Mouse (Mus musculus) liver, embryonic 14.5 days (tissue): ENCODE data around the gene C9orf72. TPM values are rescaled to one million over a fixed set of nuclear protein-coding genes. Genes with fewer than 3 reads are reported as not detected.

Experiments used
- ATAC-seq: fragments of 200-750 bp; cut with Nextera tagmentation; 2 replicates; pipeline ENCODE4 v1.8.0; 2017; ENCODE audit warnings: moderate number of reproducible peaks, mild to moderate bottlenecking, moderate library complexity; ENCODE audit not compliant: insufficient read depth
- DNase-seq, 3 experiments: peaks; one replicate each; pipeline ENCODE4 v3.0.0-alpha.2; 2012 to 2013; ENCODE audit warnings: low read depth in 3 of 3, low spot score in 3 of 3
- H3K27ac ChIP-seq: fragments of 300-500 bp; sonication (generic); 2 replicates; pipeline ENCODE4 v1.5.1; 2014; ENCODE audit warnings: moderate library complexity, mild to moderate bottlenecking, control low read depth, inconsistent platforms
- H3K27me3 ChIP-seq: fragments of 300-500 bp; sonication (generic); 2 replicates; pipeline ENCODE4 v1.6.1; 2014; ENCODE audit warnings: mild to moderate bottlenecking, low read length, moderate library complexity; ENCODE audit not compliant: control insufficient read depth, insufficient read depth
- H3K36me3 ChIP-seq: fragments of 300-500 bp; sonication (generic); replicated peaks from 2 replicates; pipeline ENCODE4 v1.6.1; 2014; ENCODE audit warnings: low read depth; ENCODE audit not compliant: control insufficient read depth, insufficient read depth
- H3K4me1 ChIP-seq, 2 experiments: fragments of 200-500 bp in 1 of 2; fragments of 300-500 bp in 1 of 2; sonication (generic) in 1 of 2; replicated peaks; 2 replicates each; pipeline ENCODE4 v1.6.1; 2012 to 2014; ENCODE audit warnings: antibody characterized with exemption in 1 of 2, inconsistent platforms in 1 of 2, low read length in 1 of 2; ENCODE audit not compliant: control insufficient read depth in 2 of 2, insufficient read depth in 2 of 2
- H3K4me2 ChIP-seq: fragments of 300-500 bp; sonication (generic); 2 replicates; pipeline ENCODE4 v1.6.1; 2014; ENCODE audit warnings: low read depth, mild to moderate bottlenecking, control low read depth, moderate library complexity
- H3K4me3 ChIP-seq, 2 experiments: fragments of 200-500 bp in 1 of 2; fragments of 300-500 bp in 1 of 2; sonication (generic) in 1 of 2; 2 replicates each; pipeline ENCODE4 v1.5.1; 2012 to 2014; ENCODE audit warnings: low read depth in 2 of 2, low read length in 2 of 2, mild to moderate bottlenecking in 2 of 2, control low read depth in 1 of 2, inconsistent platforms in 1 of 2, moderate library complexity in 1 of 2; ENCODE audit not compliant: insufficient read depth in 1 of 2
- H3K9ac ChIP-seq: fragments of 300-500 bp; sonication (generic); replicated peaks from 2 replicates; pipeline ENCODE4 v1.6.1; 2014; ENCODE audit warnings: mild to moderate bottlenecking, control low read depth, moderate library complexity
- H3K9me3 ChIP-seq: fragments of 300-500 bp; sonication (generic); 2 replicates; pipeline ENCODE4 v1.6.1; 2016; ENCODE audit warnings: low read length, mixed read lengths; ENCODE audit not compliant: control insufficient read depth
- CTCF ChIP-seq: IDR thresholded peaks from 2 replicates; pipeline ENCODE4 v1.5.1; 2016; ENCODE audit warnings: antibody characterized with exemption, low read depth, control low read depth
- EP300 ChIP-seq: IDR thresholded peaks from 2 replicates; pipeline ENCODE4 v1.6.1; 2016; ENCODE audit warnings: antibody characterized with exemption, low read depth
- WGBS: fragments of 180-500 bp; shearing (Covaris S2); extraction: QIAGEN DNeasy Blood & Tissue Kit; methylation state at CpG from one replicate; pipeline ENCODE4 v1.1.7; 2014; ENCODE audit not compliant: insufficient replicate concordance; 5-methylcytosine and 5-hydroxymethylcytosine counted together
- polyA plus RNA-seq, 2 experiments: library from polyadenylated mRNA; depleted of rRNA in 1 of 2; stranded (reverse) in 1 of 2; unstranded in 1 of 2; fragments of >200 nt; fragmentation: Nextera tagmentation in 1 of 2; extraction: Ambion mirVana in 1 of 2; gene quantifications; 2 replicates each; pipeline versions ENCODE4 v1.2.1 to v1.2.3; 2012 to 2014

Gene C9orf72
- polyA plus RNA-seq, 2 experiments = 3.0 TPM

DNA sequence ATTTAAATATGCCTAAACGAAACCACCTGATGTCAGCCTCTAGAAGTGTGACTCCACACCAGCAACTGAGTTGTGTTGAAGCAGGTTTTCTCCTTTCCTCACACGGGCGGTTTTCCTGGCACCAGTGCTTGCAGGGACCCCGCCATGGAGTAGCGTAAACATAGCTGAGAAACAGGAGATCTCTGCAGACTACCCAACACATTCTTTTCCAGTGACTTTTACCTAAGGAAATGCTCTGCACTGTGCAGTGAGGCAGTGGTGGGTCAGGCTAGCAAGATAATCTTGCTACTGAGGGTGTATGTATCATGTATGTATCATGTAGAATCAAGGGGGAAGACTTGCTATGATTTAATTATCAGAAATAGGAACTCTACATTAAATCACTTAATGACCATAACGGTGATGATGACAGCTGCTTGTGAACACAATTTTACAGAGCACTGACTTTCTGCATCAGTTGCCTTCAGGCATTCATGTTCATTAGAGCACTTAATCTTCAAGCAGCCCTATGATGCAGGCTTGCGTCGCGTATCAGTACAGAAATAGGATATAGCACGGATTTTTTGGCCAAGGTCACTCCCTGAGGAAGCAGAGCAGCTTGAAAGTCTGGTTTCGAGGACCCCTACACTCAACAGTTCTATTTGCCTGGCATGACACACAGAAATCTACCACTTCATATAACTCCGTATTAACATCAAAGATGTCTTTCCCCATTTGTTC lies 47.9 kb downstream of the C9orf72 start:
- ATAC-seq (no peak), DNase-seq (no peak)
- H3K4me1 ChIP-seq = no peaks in the 10 kb centered on the region
- H3K27me3 ChIP-seq = no peaks in the 10 kb centered on the region
- 66% methylated on average over 12 of the region's 12 CpGs for WGBS
- TF ChIP-seq CTCF (no peak), EP300 (no peak)
- H3K4me3 ChIP-seq = no peak overlapping the region
- H3K9ac ChIP-seq = no peak overlapping the region
- no peak overlapping the region for H3K27ac ChIP-seq
- no peak overlapping the region for H3K4me2 ChIP-seq
- H3K9me3 ChIP-seq = no peaks in the 10 kb centered on the region
- no peaks in the 10 kb centered on the region for H3K36me3 ChIP-seq

- no peak overlapping the region for H3K4me2 ChIP-seq
- ATAC-seq = no peak
- H3K9me3 ChIP-seq = no peaks in the 10 kb centered on the region
- no peak for DNase-seq
- no peak overlapping the region for H3K27ac ChIP-seq
- no peaks in the 10 kb centered on the region for H3K36me3 ChIP-seq
- WGBS = 51% methylated on average over 2 of the region's 2 CpGs
- H3K4me1 ChIP-seq = no peaks in the 10 kb centered on the region
- TF ChIP-seq CTCF (no peak), EP300 (no peak)
- H3K9ac ChIP-seq = no peak overlapping the region
- no peaks in the 10 kb centered on the region for H3K27me3 ChIP-seq
- no peak overlapping the region for H3K4me3 ChIP-seq
Measured at GRCm38 (mm10) chr4:35175566-35175965, 50.4 kb downstream of the C9orf72 start.

- H3K4me3 ChIP-seq = no peak overlapping the region
- DNase-seq = no peak
- H3K9ac ChIP-seq = no peak overlapping the region
- no peak overlapping the region for H3K27ac ChIP-seq
- H3K4me1 ChIP-seq = no peaks in the 10 kb centered on the region
- no peaks in the 10 kb centered on the region for H3K9me3 ChIP-seq
- ATAC-seq = no peak
- no peak overlapping the region for H3K4me2 ChIP-seq
- no peaks in the 10 kb centered on the region for H3K27me3 ChIP-seq
- no peaks in the 10 kb centered on the region for H3K36me3 ChIP-seq
- TF ChIP-seq CTCF (no peak), EP300 (no peak)
- WGBS = 58% methylated on average over 1 of the region's 1 CpGs
Measured at GRCm38 (mm10) chr4:35173551-35173950, 52.4 kb downstream of the C9orf72 start.

DNA sequence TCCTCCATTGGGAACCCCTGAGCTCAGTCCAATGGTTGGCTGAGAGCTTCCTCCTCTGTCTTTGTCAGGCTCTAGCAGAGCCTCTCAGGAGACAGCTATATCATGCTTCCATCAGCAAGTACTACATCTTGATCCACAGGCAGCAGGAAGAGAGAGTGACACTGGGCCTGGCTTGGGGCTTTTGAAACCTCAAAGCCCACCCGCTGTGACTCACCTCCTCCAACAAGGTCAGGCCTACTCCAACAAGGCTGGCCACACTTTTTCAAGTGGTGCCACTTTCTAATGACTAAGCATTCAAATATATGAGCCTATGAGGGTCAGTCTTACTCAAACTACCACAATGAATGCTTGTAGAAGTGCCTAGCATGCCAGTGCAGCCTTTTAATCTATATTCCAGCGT lies 53.5 kb downstream of the C9orf72 start:
- no peaks in the 10 kb centered on the region for H3K9me3 ChIP-seq
- TF ChIP-seq EP300 (no peak), CTCF (no peak)
- 58% methylated on average over 2 of the region's 2 CpGs for WGBS
- no peak overlapping the region for H3K9ac ChIP-seq
- H3K27ac ChIP-seq = no peak overlapping the region
- ATAC-seq (no peak), DNase-seq (no peak)
- no peak overlapping the region for H3K4me2 ChIP-seq
- H3K4me1 ChIP-seq = no peaks in the 10 kb centered on the region
- no peaks in the 10 kb centered on the region for H3K27me3 ChIP-seq
- H3K36me3 ChIP-seq = no peaks in the 10 kb centered on the region
- no peak overlapping the region for H3K4me3 ChIP-seq

- DNase-seq (no peak), ATAC-seq (no peak)
- Histone ChIP-seq H3K36me3 (no peaks in the 10 kb centered on the region), H3K4me3 (no peak overlapping the region), H3K9ac (no peak overlapping the region), H3K27me3 (no peaks in the 10 kb centered on the region), H3K9me3 (no peaks in the 10 kb centered on the region), H3K4me2 (no peak overlapping the region), H3K4me1 (peaks cover 0 to 4% of the 10 kb centered on the region in 2 experiments; a peak in 2 of 4 replicates), H3K27ac (no peak overlapping the region)
- 72% methylated on average over 13 of the region's 13 CpGs for WGBS
- TF ChIP-seq EP300 = no peak
- TF ChIP-seq CTCF = no peak
Measured at GRCm38 (mm10) chr4:35169571-35170125, 56.3 kb downstream of the C9orf72 start.
